Mouse (Mus musculus) MEL (cell line): ENCODE data around the gene Eri3. TPM values are rescaled to one million over a fixed set of nuclear protein-coding genes. Genes with fewer than 3 reads are reported as not detected.

Experiments
- DNase-seq: peaks from one replicate; pipeline ENCODE4 v3.0.0; 2011; ENCODE audit warnings: low read depth, low spot score
- H3K27ac ChIP-seq: 2 replicates; pipeline ENCODE4 v1.5.1; 2012; ENCODE audit warnings: low read depth, mild to moderate bottlenecking, control low read depth, low read length, moderate library complexity; ENCODE audit not compliant: control insufficient read depth
- H3K27me3 ChIP-seq, 2 experiments: fragments of 150-350 bp in 1 of 2; sonication (generic) in 1 of 2; 2 replicates each; pipeline ENCODE4 v1.6.1; 2012; ENCODE audit warnings: low read length in 2 of 2, mild to moderate bottlenecking in 2 of 2, improper control_type of control experiment in 1 of 2, moderate library complexity in 1 of 2; ENCODE audit not compliant: insufficient read depth in 2 of 2, control insufficient read depth in 1 of 2
- H3K36me3 ChIP-seq, 2 experiments: 2 replicates each; pipeline ENCODE4 v1.6.1; 2012 to 2014; ENCODE audit warnings: low read length in 2 of 2, improper control_type of control experiment in 1 of 2, inconsistent platforms in 1 of 2, mild to moderate bottlenecking in 1 of 2; ENCODE audit not compliant: insufficient read depth in 2 of 2, control insufficient read depth in 1 of 2
- H3K4me1 ChIP-seq, 2 experiments: fragments of 150-350 bp in 1 of 2; sonication (generic) in 1 of 2; 2 replicates each; pipeline ENCODE4 v1.6.1; 2012; ENCODE audit warnings: low read length in 2 of 2, improper control_type of control experiment in 1 of 2, mild to moderate bottlenecking in 1 of 2; ENCODE audit not compliant: insufficient read depth in 2 of 2, control insufficient read depth in 1 of 2
- H3K4me3 ChIP-seq, 2 experiments: fragments of 150-350 bp in 1 of 2; sonication (generic) in 1 of 2; 2 replicates each; pipeline ENCODE4 v1.5.1; 2012; ENCODE audit warnings: low read depth in 2 of 2, low read length in 2 of 2, mild to moderate bottlenecking in 2 of 2, moderate library complexity in 2 of 2, control low read depth in 1 of 2, improper control_type of control experiment in 1 of 2; ENCODE audit not compliant: control insufficient read depth in 1 of 2, insufficient read depth in 1 of 2
- H3K79me2 ChIP-seq: 2 replicates; pipeline ENCODE4 v1.6.1; 2012; ENCODE audit warnings: mild to moderate bottlenecking, low read length, moderate library complexity; ENCODE audit not compliant: control insufficient read depth, poor library complexity, insufficient read depth
- H3K9ac ChIP-seq: 2 replicates; pipeline ENCODE4 v1.6.1; 2012; ENCODE audit warnings: low read depth, mild to moderate bottlenecking, control low read depth, low read length, moderate library complexity; ENCODE audit not compliant: control insufficient read depth, poor library complexity, severe bottlenecking
- H3K9me3 ChIP-seq: fragments of 150-350 bp; sonication (generic); replicated peaks from 2 replicates; pipeline ENCODE4 v1.6.1; 2012; ENCODE audit warnings: mild to moderate bottlenecking, low read length, improper control_type of control experiment, moderate library complexity; ENCODE audit not compliant: insufficient read depth
- CHD1 ChIP-seq: IDR thresholded peaks from 2 replicates; pipeline ENCODE4 v1.6.1; 2012; ENCODE audit warnings: low read depth, mild to moderate bottlenecking, inconsistent platforms, low read length, improper control_type of control experiment
- E2F4 ChIP-seq: IDR thresholded peaks from 2 replicates; pipeline ENCODE4 v1.6.1; 2011; ENCODE audit warnings: low read depth, low read length, improper control_type of control experiment, borderline replicate concordance
- GATA1 ChIP-seq: IDR thresholded peaks from 2 replicates; pipeline ENCODE4 v1.6.1; 2011; ENCODE audit warnings: low read depth, low read length, improper control_type of control experiment
- HCFC1 ChIP-seq: IDR thresholded peaks from 2 replicates; pipeline ENCODE4 v1.6.1; 2012; ENCODE audit warnings: low read depth, mild to moderate bottlenecking, inconsistent platforms, low read length, improper control_type of control experiment, moderate library complexity
- KAT2A ChIP-seq: conservative IDR thresholded peaks from 2 replicates; pipeline ENCODE4 v1.6.1; 2012; ENCODE audit warnings: low read depth, low read length, improper control_type of control experiment, inconsistent platforms
- MAFK ChIP-seq: IDR thresholded peaks from 2 replicates; pipeline ENCODE4 v1.6.1; 2011; ENCODE audit warnings: low read depth, mild to moderate bottlenecking, low read length, improper control_type of control experiment, borderline replicate concordance
- MAZ ChIP-seq: IDR thresholded peaks from 2 replicates; pipeline ENCODE4 v1.6.1; 2012; ENCODE audit warnings: low read depth, mild to moderate bottlenecking, inconsistent platforms, low read length, improper control_type of control experiment
- MYB ChIP-seq: IDR thresholded peaks from 2 replicates; pipeline ENCODE4 v1.6.1; 2011; ENCODE audit warnings: mild to moderate bottlenecking, low read depth, low read length, improper control_type of control experiment
- MYC ChIP-seq: IDR thresholded peaks from 2 replicates; pipeline ENCODE4 v1.6.1; 2011; ENCODE audit warnings: low read depth, mild to moderate bottlenecking, low read length, improper control_type of control experiment, moderate library complexity
- NELFE ChIP-seq: IDR thresholded peaks from 2 replicates; pipeline ENCODE4 v1.6.1; 2011; ENCODE audit warnings: low read depth, low read length, improper control_type of control experiment
- NRF1 ChIP-seq: IDR thresholded peaks from 2 replicates; pipeline ENCODE4 v1.6.1; 2014; ENCODE audit warnings: low read depth, mild to moderate bottlenecking, inconsistent platforms, low read length, improper control_type of control experiment, moderate library complexity; ENCODE audit not compliant: poor library complexity, insufficient read depth, severe bottlenecking
- POLR2A ChIP-seq, 2 experiments: IDR thresholded peaks; 2 replicates each; pipeline ENCODE4 v1.6.1; 2011 to 2012; ENCODE audit warnings: low read length in 2 of 2, mild to moderate bottlenecking in 2 of 2, control low read depth in 1 of 2, improper control_type of control experiment in 1 of 2, low read depth in 1 of 2, moderate library complexity in 1 of 2; ENCODE audit not compliant: control insufficient read depth in 1 of 2, insufficient read depth in 1 of 2, poor library complexity in 1 of 2
- POLR2AphosphoS2 ChIP-seq: IDR thresholded peaks from 2 replicates; pipeline ENCODE4 v1.6.1; 2011; ENCODE audit warnings: low read length, improper control_type of control experiment
- POLR2AphosphoS5 ChIP-seq: IDR thresholded peaks from 2 replicates; pipeline ENCODE4 v1.6.1; 2012; ENCODE audit warnings: low read depth, borderline replicate concordance, mild to moderate bottlenecking, inconsistent platforms, low read length, moderate library complexity, mixed read lengths
- RAD21 ChIP-seq: IDR thresholded peaks from 2 replicates; pipeline ENCODE4 v1.6.1; 2011; ENCODE audit warnings: mild to moderate bottlenecking, low read depth, low read length, improper control_type of control experiment
- SIN3A ChIP-seq: IDR thresholded peaks from 2 replicates; pipeline ENCODE4 v1.6.1; 2012; ENCODE audit warnings: low read length, improper control_type of control experiment, inconsistent platforms
- TAL1 ChIP-seq: IDR thresholded peaks from 2 replicates; pipeline ENCODE4 v1.6.1; 2012; ENCODE audit warnings: mild to moderate bottlenecking, inconsistent platforms, low read length, moderate library complexity, mixed read lengths
- TBP ChIP-seq: IDR thresholded peaks from 2 replicates; pipeline ENCODE4 v1.8.0; 2011; ENCODE audit warnings: low read depth, low read length, improper control_type of control experiment
- TCF12 ChIP-seq: IDR thresholded peaks from 2 replicates; pipeline ENCODE4 v1.6.1; 2014; ENCODE audit warnings: low read depth, mild to moderate bottlenecking, inconsistent platforms, low read length, improper control_type of control experiment, moderate library complexity
- UBTF ChIP-seq: IDR thresholded peaks from 2 replicates; pipeline ENCODE4 v1.6.1; 2012; ENCODE audit warnings: low read depth, mild to moderate bottlenecking, inconsistent platforms, low read length, improper control_type of control experiment, moderate library complexity, borderline replicate concordance; ENCODE audit not compliant: insufficient read depth
- USF1 ChIP-seq: IDR thresholded peaks from 2 replicates; pipeline ENCODE4 v1.6.1; 2014; ENCODE audit warnings: low read depth, mild to moderate bottlenecking, inconsistent platforms, low read length, improper control_type of control experiment, moderate library complexity
- ZC3H11A ChIP-seq: IDR thresholded peaks from 2 replicates; pipeline ENCODE4 v1.6.1; 2012; ENCODE audit warnings: low read depth, mild to moderate bottlenecking, inconsistent platforms, low read length, improper control_type of control experiment
- ZKSCAN1 ChIP-seq: IDR thresholded peaks from 2 replicates; pipeline ENCODE4 v1.6.1; 2012; ENCODE audit warnings: low read depth, mild to moderate bottlenecking, inconsistent platforms, low read length, improper control_type of control experiment, moderate library complexity
- ZMIZ1 ChIP-seq: IDR thresholded peaks from 2 replicates; pipeline ENCODE4 v1.6.1; 2012; ENCODE audit warnings: low read depth, mild to moderate bottlenecking, inconsistent platforms, low read length, improper control_type of control experiment, moderate library complexity
- ZNF384 ChIP-seq: IDR thresholded peaks from 2 replicates; pipeline ENCODE4 v1.6.1; 2012; ENCODE audit warnings: low read depth, mild to moderate bottlenecking, inconsistent platforms, low read length, improper control_type of control experiment
- polyA plus RNA-seq, 2 experiments: library from polyadenylated mRNA; stranded (reverse) in 1 of 2; unstranded in 1 of 2; fragments of >175 nt in 1 of 2; fragments of >200 nt in 1 of 2; gene quantifications; 2 replicates each; pipeline versions ENCODE4 v1.2.1 to v1.2.4; 2012; ENCODE audit warnings: low replicate concordance in 2 of 2, low read depth in 1 of 2; ENCODE audit not compliant: insufficient read length in 2 of 2, insufficient read depth in 1 of 2, missing spikeins in 1 of 2
- total RNA-seq: library from RNA; depleted of rRNA; stranded (reverse); fragments of 300-350 nt; gene quantifications from 2 replicates; pipeline ENCODE4 v1.2.3, GENCODE M21; 2012

Gene Eri3
- total and polyA plus RNA-seq, 3 experiments = 36.7 to 63.9 TPM; not detected in 1

- H3K9ac ChIP-seq = no peak overlapping the region
- peaks cover 0 to 53% of the 10 kb centered on the region in 2 experiments; a peak in 2 of 4 replicates for H3K36me3 ChIP-seq
- H3K27me3 ChIP-seq = no peaks in the 10 kb centered on the region
- H3K4me3 ChIP-seq = no peak overlapping the region
- no peaks in the 10 kb centered on the region for H3K9me3 ChIP-seq
- H3K79me2 ChIP-seq = no peaks in the 10 kb centered on the region
- TF ChIP-seq NRF1 = no peak
- no peak for TF ChIP-seq NELFE
- no peak for TF ChIP-seq POLR2AphosphoS5
- no peak for TF ChIP-seq GATA1
- no peak for TF ChIP-seq MYC
- TF ChIP-seq MYB = no peak
- no peak for TF ChIP-seq SIN3A
- TF ChIP-seq CHD1 = no peak
- no peak for TF ChIP-seq HCFC1
- no peak for TF ChIP-seq E2F4
- no peak for TF ChIP-seq ZNF384
- TF ChIP-seq USF1 = no peak
- TF ChIP-seq POLR2AphosphoS2 = no peak
- no peak for TF ChIP-seq ZKSCAN1
- no peak for TF ChIP-seq ZMIZ1
- no peak for DNase-seq
- peaks cover 42 to 53% of the 10 kb centered on the region in 2 experiments for H3K4me1 ChIP-seq
- no peak overlapping the region for H3K27ac ChIP-seq
These were observed 63.1 kb downstream of the Eri3 start for GRCm38 (mm10) chr4:117613153-117613773.

- Histone ChIP-seq H3K79me2 (no peaks in the 10 kb centered on the region), H3K36me3 (peaks cover 0 to 28% of the 10 kb centered on the region in 2 experiments; a peak in 2 of 4 replicates), H3K9me3 (no peaks in the 10 kb centered on the region), H3K4me1 (peaks cover 21 to 35% of the 10 kb centered on the region in 2 experiments), H3K4me3 (no peak overlapping the region), H3K9ac (no peak overlapping the region), H3K27me3 (no peaks in the 10 kb centered on the region), H3K27ac (no peak overlapping the region)
- TF ChIP-seq TAL1 (no peak), GATA1 (no peak), MYC (no peak), UBTF (no peak), POLR2A (IDR thresholded peaks at IDR 0.05; ENCODE audit: control insufficient read depth in 1 of 2, insufficient read depth in 1 of 2, low read depth in 1 of 2, low read length in 2 of 2, poor library complexity in 1 of 2) (no peak), MAFK (no peak), ZC3H11A (no peak), E2F4 (no peak), TCF12 (no peak), ZNF384 (no peak), KAT2A (no peak), MAZ (no peak), CHD1 (no peak), NRF1 (no peak), RAD21 (no peak), POLR2AphosphoS5 (no peak), TBP (no peak)
- no peak for DNase-seq
These were observed 66.4 kb downstream of the Eri3 start for GRCm38 (mm10) chr4:117616600-117616999.
